Mouse (Mus musculus): ENCODE measurements at regions not wholly inside any gene's neighbourhood (a gene's known extent, or its start where the extent isn't known, plus 50 kb on each side); places are given as distances from the start of the nearest gene placed in this dataset.

GRCm38 (mm10) chr14:103427873-103428272 is 81.3 kb upstream of the Mycbp2 start:
- WGBS: 91% methylated on average over 2 of the region's 2 CpGs
- H3K4me2 ChIP-seq (replicated peaks; ENCODE audit: low read depth, low read length): no peak overlapping the region
- no peaks in the 10 kb centered on the region for H3K27me3 ChIP-seq (ENCODE audit: insufficient read depth, low read length)
- ATAC-seq (ENCODE audit: low FRiP score, low TSS enrichment): no peak
- H3K9ac ChIP-seq (replicated peaks; ENCODE audit: low read length): no peak overlapping the region
- H3K36me3 ChIP-seq (ENCODE audit: insufficient read depth, low read length): no peaks in the 10 kb centered on the region
- H3K27ac ChIP-seq (ENCODE audit: low read length): no peak overlapping the region
- no peaks in the 10 kb centered on the region for H3K9me3 ChIP-seq (ENCODE audit: low read length)
- no peaks in the 10 kb centered on the region for H3K4me1 ChIP-seq (ENCODE audit: insufficient read depth, low read length)
- no peak overlapping the region for H3K4me3 ChIP-seq (ENCODE audit: low read length)

DNA sequence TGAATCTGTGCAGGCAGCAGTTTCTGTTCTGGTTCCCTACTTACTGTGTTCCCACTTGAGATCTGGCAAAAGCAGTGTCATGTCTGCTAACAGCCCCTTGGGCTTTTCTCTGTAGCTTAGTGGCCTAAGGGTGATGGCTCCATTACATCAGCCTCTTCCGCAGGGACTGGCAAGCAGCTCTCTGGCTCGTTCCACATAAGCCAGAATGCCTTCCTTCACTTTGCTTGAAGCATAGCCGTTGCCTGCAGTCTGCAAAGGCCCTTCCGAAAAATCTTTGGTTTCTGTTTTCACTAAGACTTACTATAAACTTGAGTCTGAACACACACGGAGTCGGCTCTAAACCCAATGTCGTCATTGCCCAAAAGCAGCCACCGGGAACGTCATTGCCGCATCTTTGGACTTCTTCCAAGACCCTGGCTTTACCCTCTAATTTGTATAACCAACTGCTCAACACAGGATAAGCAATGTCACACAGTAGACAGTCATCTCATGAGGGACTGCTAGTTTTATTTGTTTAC is 74.8 kb upstream of the Mycbp2 start:
- Histone ChIP-seq H3K9ac (replicated peaks; ENCODE audit: low read length) (no peak overlapping the region), H3K27ac (ENCODE audit: low read length) (no peak overlapping the region), H3K36me3 (ENCODE audit: insufficient read depth, low read length) (no peaks in the 10 kb centered on the region), H3K4me2 (replicated peaks; ENCODE audit: low read depth, low read length) (no peak overlapping the region), H3K4me3 (ENCODE audit: low read length) (no peak overlapping the region), H3K27me3 (ENCODE audit: insufficient read depth, low read length) (no peaks in the 10 kb centered on the region), H3K4me1 (ENCODE audit: insufficient read depth, low read length) (no peaks in the 10 kb centered on the region), H3K9me3 (ENCODE audit: low read length) (no peaks in the 10 kb centered on the region)
- ATAC-seq (ENCODE audit: low FRiP score, low TSS enrichment): no peak
- WGBS: 87% methylated on average over 10 of the region's 10 CpGs

- H3K9ac ChIP-seq (replicated peaks; ENCODE audit: low read length): no peak overlapping the region
- 89% methylated on average over 12 of the region's 12 CpGs for WGBS
Measured at GRCm38 (mm10) chr14:103417110-103418061, 70.8 kb upstream of the Mycbp2 start.

GRCm38 (mm10) chr14:103404611-103405010 is 58.0 kb upstream of the Mycbp2 start:
- H3K4me3 ChIP-seq (ENCODE audit: low read length): no peak overlapping the region
- ATAC-seq (ENCODE audit: low FRiP score, low TSS enrichment): no peak
- no peaks in the 10 kb centered on the region for H3K27me3 ChIP-seq (ENCODE audit: insufficient read depth, low read length)
- H3K4me1 ChIP-seq (ENCODE audit: insufficient read depth, low read length): no peaks in the 10 kb centered on the region
- H3K9ac ChIP-seq (replicated peaks; ENCODE audit: low read length): no peak overlapping the region
- H3K9me3 ChIP-seq (ENCODE audit: low read length): no peaks in the 10 kb centered on the region
- H3K4me2 ChIP-seq (replicated peaks; ENCODE audit: low read depth, low read length): no peak overlapping the region
- 84% methylated on average over 2 of the region's 2 CpGs for WGBS
- no peaks in the 10 kb centered on the region for H3K36me3 ChIP-seq (ENCODE audit: insufficient read depth, low read length)
- no peak overlapping the region for H3K27ac ChIP-seq (ENCODE audit: low read length)

More at GRCm38 (mm10) chr14:103417110-103418061, 70.8 kb upstream of the Mycbp2 start:
- no peaks in the 10 kb centered on the region for H3K27me3 ChIP-seq (ENCODE audit: insufficient read depth, low read length)
- H3K4me3 ChIP-seq (ENCODE audit: low read length): no peak overlapping the region
- H3K4me2 ChIP-seq (replicated peaks; ENCODE audit: low read depth, low read length): no peak overlapping the region
- no peak for ATAC-seq (ENCODE audit: low FRiP score, low TSS enrichment)
- H3K4me1 ChIP-seq (ENCODE audit: insufficient read depth, low read length): no peaks in the 10 kb centered on the region
- no peaks in the 10 kb centered on the region for H3K9me3 ChIP-seq (ENCODE audit: low read length)
- no peak overlapping the region for H3K27ac ChIP-seq (ENCODE audit: low read length)
- no peaks in the 10 kb centered on the region for H3K36me3 ChIP-seq (ENCODE audit: insufficient read depth, low read length)

- Histone ChIP-seq H3K4me3 (ENCODE audit: low read length) (no peak overlapping the region), H3K4me2 (replicated peaks; ENCODE audit: low read depth, low read length) (no peak overlapping the region), H3K27ac (ENCODE audit: low read length) (no peak overlapping the region), H3K9ac (replicated peaks; ENCODE audit: low read length) (no peak overlapping the region), H3K9me3 (ENCODE audit: low read length) (no peaks in the 10 kb centered on the region), H3K4me1 (ENCODE audit: insufficient read depth, low read length) (no peaks in the 10 kb centered on the region), H3K27me3 (ENCODE audit: insufficient read depth, low read length) (no peaks in the 10 kb centered on the region), H3K36me3 (ENCODE audit: insufficient read depth, low read length) (no peaks in the 10 kb centered on the region)
- 61% methylated on average over 3 of the region's 3 CpGs for WGBS
- ATAC-seq (ENCODE audit: low FRiP score, low TSS enrichment): no peak
Measured at GRCm38 (mm10) chr14:103403054-103403453, 56.4 kb upstream of the Mycbp2 start.

DNA sequence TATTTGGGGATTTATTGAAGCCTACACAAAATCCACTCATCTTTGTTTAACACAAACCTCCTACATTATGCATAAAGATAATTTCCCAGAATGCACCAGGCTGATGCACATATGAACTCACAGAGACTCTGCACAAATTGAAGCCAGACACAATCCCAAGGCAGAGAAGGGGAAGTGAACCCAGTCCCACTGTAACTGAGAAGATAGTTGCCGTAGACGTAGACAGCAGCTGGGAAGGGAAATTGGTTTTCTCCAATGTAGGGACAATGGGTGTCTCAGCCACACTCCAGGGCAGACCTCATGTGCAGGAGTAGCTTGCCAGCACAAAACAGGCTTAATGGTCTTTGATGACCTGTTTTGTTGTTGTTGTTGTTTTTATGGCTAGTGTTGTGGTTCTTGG is 55.4 kb upstream of the Mycbp2 start:
- H3K4me3 ChIP-seq (ENCODE audit: low read length): no peak overlapping the region
- ATAC-seq (ENCODE audit: low FRiP score, low TSS enrichment): no peak

GRCm38 (mm10) chr14:103401280-103401679 is 54.7 kb upstream of the Mycbp2 start:
- Histone ChIP-seq H3K4me2 (replicated peaks; ENCODE audit: low read depth, low read length) (no peak overlapping the region), H3K27ac (ENCODE audit: low read length) (no peak overlapping the region), H3K4me1 (ENCODE audit: insufficient read depth, low read length) (no peaks in the 10 kb centered on the region), H3K27me3 (ENCODE audit: insufficient read depth, low read length) (no peaks in the 10 kb centered on the region), H3K9ac (replicated peaks; ENCODE audit: low read length) (no peak overlapping the region), H3K36me3 (ENCODE audit: insufficient read depth, low read length) (no peaks in the 10 kb centered on the region), H3K9me3 (ENCODE audit: low read length) (no peaks in the 10 kb centered on the region), H3K4me3 (ENCODE audit: low read length) (no peak overlapping the region)
- 85% methylated on average over 2 of the region's 2 CpGs for WGBS
- no peak for ATAC-seq (ENCODE audit: low FRiP score, low TSS enrichment)

More for the DNA sequence above, 55.4 kb upstream of the Mycbp2 start:
- Histone ChIP-seq H3K27me3 (ENCODE audit: insufficient read depth, low read length) (no peaks in the 10 kb centered on the region), H3K9ac (replicated peaks; ENCODE audit: low read length) (no peak overlapping the region), H3K9me3 (ENCODE audit: low read length) (no peaks in the 10 kb centered on the region), H3K27ac (ENCODE audit: low read length) (no peak overlapping the region), H3K36me3 (ENCODE audit: insufficient read depth, low read length) (no peaks in the 10 kb centered on the region), H3K4me2 (replicated peaks; ENCODE audit: low read depth, low read length) (no peak overlapping the region), H3K4me1 (ENCODE audit: insufficient read depth, low read length) (no peaks in the 10 kb centered on the region)
- WGBS: 72% methylated on average over 2 of the region's 2 CpGs

- H3K9me3 ChIP-seq (ENCODE audit: low read length): no peaks in the 10 kb centered on the region
- H3K27me3 ChIP-seq (ENCODE audit: insufficient read depth, low read length): no peaks in the 10 kb centered on the region
- 89% methylated on average over 1 of the region's 1 CpGs for WGBS
- no peaks in the 10 kb centered on the region for H3K36me3 ChIP-seq (ENCODE audit: insufficient read depth, low read length)
- H3K4me3 ChIP-seq (ENCODE audit: low read length): no peak overlapping the region
- no peak for ATAC-seq (ENCODE audit: low FRiP score, low TSS enrichment)
- no peak overlapping the region for H3K4me2 ChIP-seq (replicated peaks; ENCODE audit: low read depth, low read length)
- no peak overlapping the region for H3K27ac ChIP-seq (ENCODE audit: low read length)
- no peaks in the 10 kb centered on the region for H3K4me1 ChIP-seq (ENCODE audit: insufficient read depth, low read length)
- no peak overlapping the region for H3K9ac ChIP-seq (replicated peaks; ENCODE audit: low read length)
Measured at GRCm38 (mm10) chr14:103398401-103398800, 51.8 kb upstream of the Mycbp2 start.
